Mouse (Mus musculus) G1E (cell line): Measurements from ENCODE around the gene Ing1. TPM values are rescaled to one million over a fixed set of nuclear protein-coding genes. Genes with fewer than 3 reads are reported as not detected.

Experiments used
- ATAC-seq: 2 replicates; pipeline ENCODE4 v1.8.0; 2016; ENCODE audit warnings: mild to moderate bottlenecking; ENCODE audit not compliant: insufficient number of reproducible peaks, poor library complexity, low FRiP score, severe bottlenecking; ENCODE audit errors: extremely low read depth
- DNase-seq: peaks from one replicate; pipeline ENCODE4 v3.0.0; 2012; ENCODE audit warnings: low spot score
- H3K27me3 ChIP-seq: 2 replicates; pipeline ENCODE4 v1.6.1; 2012; ENCODE audit warnings: mild to moderate bottlenecking, low read length, inconsistent platforms; ENCODE audit not compliant: insufficient read depth
- H3K36me3 ChIP-seq: replicated peaks from 2 replicates; pipeline ENCODE3; 2012; ENCODE audit warnings: mild to moderate bottlenecking, inconsistent platforms
- H3K4me1 ChIP-seq: 2 replicates; pipeline ENCODE4 v1.6.1; 2012; ENCODE audit warnings: low read depth, low read length, inconsistent platforms, mixed read lengths; ENCODE audit not compliant: insufficient read depth
- H3K4me3 ChIP-seq: 2 replicates; pipeline ENCODE4 v1.5.1; 2012; ENCODE audit warnings: low read depth, mild to moderate bottlenecking, inconsistent platforms, low read length, moderate library complexity, mixed read lengths
- H3K9me3 ChIP-seq: replicated peaks from 2 replicates; pipeline ENCODE4 v1.6.1; 2012; ENCODE audit warnings: inconsistent platforms
- CTCF ChIP-seq: IDR thresholded peaks from 2 replicates; pipeline ENCODE4 v1.5.1; 2012; ENCODE audit warnings: low read depth, low read length, inconsistent platforms, mixed read lengths
- GATA1 ChIP-seq: IDR thresholded peaks from 2 replicates; pipeline ENCODE4 v1.6.1; 2012; ENCODE audit warnings: borderline replicate concordance, low read length, inconsistent platforms, mixed read lengths
- GATA2 ChIP-seq: IDR thresholded peaks from 2 replicates; pipeline ENCODE4 v1.6.1; 2012; ENCODE audit warnings: low read depth, low read length, inconsistent platforms, borderline replicate concordance
- POLR2AphosphoS5 ChIP-seq: IDR thresholded peaks from 2 replicates; pipeline ENCODE4 v1.6.1; 2012; ENCODE audit warnings: low read depth, low read length, inconsistent platforms; ENCODE audit not compliant: insufficient replicate concordance
- TAL1 ChIP-seq: conservative IDR thresholded peaks from 2 replicates; pipeline ENCODE4 v1.6.1; 2012; ENCODE audit warnings: low read depth, low read length, inconsistent platforms, mixed read lengths
- polyA plus RNA-seq: library from polyadenylated mRNA; stranded (reverse); fragments of >175 nt; gene quantifications from 2 replicates; pipeline ENCODE4 v1.2.3, GENCODE M21; 2012
- total RNA-seq, 2 experiments: library from RNA; stranded (forward) in 1 of 2; stranded (reverse) in 1 of 2; fragments of 200-1000 nt in 1 of 2; fragments of >200 nt in 1 of 2; fragmentation: Nextera tagmentation in 1 of 2; gene quantifications; 2 replicates each; pipeline ENCODE4 v1.2.3; 2014 to 2017

Gene Ing1
- total and polyA plus RNA-seq, 3 experiments = 29.7 to 61.5 (median 45.2) TPM

DNA sequence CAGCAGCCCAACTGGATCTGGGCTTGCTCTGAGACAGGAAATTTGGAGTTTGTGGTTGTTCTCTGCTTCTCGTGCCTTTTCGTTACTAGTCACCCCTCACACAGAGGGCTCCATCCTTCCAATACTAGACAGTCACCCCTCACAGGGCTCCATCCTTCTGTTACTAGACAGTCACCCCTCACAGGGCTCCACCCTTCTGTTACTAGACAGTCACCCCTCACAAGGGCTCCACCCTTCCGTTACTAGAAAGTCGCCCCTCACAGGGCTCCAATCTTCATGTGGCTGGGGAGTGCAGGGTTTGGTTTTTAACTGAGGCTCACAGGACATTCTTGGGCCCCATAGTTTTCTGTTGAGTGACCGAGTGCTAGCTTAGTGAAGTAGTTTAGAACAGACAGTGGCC is 42.1 kb upstream of the Ing1 start:
- peak overlapping the region; percentile 68; the same call in 1 of the 2 replicates for H3K4me3 ChIP-seq
- peaks cover 98% of the 10 kb centered on the region for H3K36me3 ChIP-seq
- TF ChIP-seq TAL1 (no peak), CTCF (no peak), GATA2 (no peak), POLR2AphosphoS5 (no peak), GATA1 (no peak)
- H3K4me1 ChIP-seq = peaks cover 76% of the 10 kb centered on the region
- no peaks in the 10 kb centered on the region for H3K9me3 ChIP-seq
- peak; percentile 87 for ATAC-seq
- peak; percentile 85 for DNase-seq
- no peaks in the 10 kb centered on the region for H3K27me3 ChIP-seq

DNA sequence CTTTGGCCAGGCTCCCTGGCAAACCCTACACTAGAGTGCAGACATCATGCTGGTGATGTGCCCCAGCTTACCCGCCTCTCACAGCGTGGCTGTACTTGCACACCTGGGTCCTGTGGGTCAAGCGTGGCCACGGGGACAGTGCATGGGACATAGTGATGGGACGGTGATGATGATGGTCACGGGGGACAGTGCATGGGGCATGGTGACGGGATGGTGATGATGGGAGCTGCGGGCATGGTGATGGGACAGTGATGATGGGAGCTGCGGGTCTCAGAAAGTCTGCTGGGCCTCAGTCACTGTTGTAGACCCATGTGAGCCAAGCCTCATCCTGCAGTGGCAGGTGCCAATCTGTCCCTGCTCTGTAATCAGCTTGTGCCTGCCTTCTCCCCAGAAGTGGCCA is 39.1 kb upstream of the Ing1 start:
- DNase-seq (no peak), ATAC-seq (no peak)
- TF ChIP-seq GATA2 (no peak), TAL1 (no peak), POLR2AphosphoS5 (no peak), GATA1 (no peak), CTCF (no peak)
- peaks cover 50% of the 10 kb centered on the region for H3K4me1 ChIP-seq
- H3K36me3 ChIP-seq = peaks cover 98% of the 10 kb centered on the region
- H3K4me3 ChIP-seq = no peak overlapping the region
- no peaks in the 10 kb centered on the region for H3K9me3 ChIP-seq
- H3K27me3 ChIP-seq = no peaks in the 10 kb centered on the region

DNA sequence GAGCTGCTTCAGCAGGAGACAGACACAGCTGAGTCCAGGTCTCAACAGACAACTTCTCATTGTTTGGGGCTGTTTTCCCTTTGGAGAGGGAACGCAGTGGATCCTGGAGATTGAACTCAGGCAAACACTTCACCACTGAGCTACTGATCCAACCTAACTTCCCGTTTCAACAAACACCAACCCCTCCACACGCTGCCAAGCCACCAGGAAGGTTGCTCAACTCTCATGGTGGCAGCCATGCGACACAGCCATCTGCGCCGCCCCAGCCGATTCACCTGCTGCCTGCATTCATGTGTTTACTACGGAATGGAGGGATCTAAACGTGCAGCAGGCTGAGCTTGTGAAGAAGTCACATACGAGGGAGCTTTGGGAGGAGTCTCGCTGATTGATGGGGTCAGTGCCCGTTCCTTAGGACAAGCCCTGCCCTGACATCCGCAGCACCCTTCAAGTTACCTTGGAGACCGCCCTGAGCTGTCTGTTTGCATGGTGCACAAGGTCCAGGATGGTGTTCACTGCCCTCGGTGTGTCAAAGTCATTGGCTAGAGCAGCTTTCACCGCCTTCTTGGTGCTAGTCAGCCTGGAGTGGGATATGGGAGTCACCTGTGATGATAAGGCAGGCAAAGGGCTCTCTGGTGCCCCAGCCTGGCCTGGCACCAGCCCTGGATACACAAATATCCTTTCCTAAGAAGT is 37.9 kb upstream of the Ing1 start:
- Histone ChIP-seq H3K4me1 (peaks cover 37% of the 10 kb centered on the region), H3K4me3 (no peak overlapping the region), H3K36me3 (peaks cover 98% of the 10 kb centered on the region), H3K27me3 (no peaks in the 10 kb centered on the region), H3K9me3 (no peaks in the 10 kb centered on the region)
- DNase-seq (no peak), ATAC-seq (no peak)
- TF ChIP-seq TAL1 = no peak
- TF ChIP-seq GATA1 = no peak
- TF ChIP-seq CTCF = no peak

DNA sequence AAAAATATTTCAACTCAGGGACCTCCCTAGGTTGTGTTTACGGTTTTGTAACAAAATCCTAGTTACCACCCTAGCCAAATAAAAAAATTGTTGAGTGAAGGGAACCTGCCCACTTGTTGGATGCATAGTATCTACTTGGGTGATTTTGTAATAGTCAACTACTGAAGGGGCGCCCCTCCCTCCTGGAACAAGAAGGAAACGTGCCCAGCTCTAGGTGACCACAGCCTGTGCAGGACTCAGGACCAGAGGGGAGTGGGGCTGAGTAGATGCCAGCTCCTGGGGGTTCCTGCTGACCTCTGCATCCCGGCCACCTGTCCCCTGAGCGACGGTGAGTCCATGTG is 37.3 kb upstream of the Ing1 start:
- Histone ChIP-seq H3K9me3 (no peaks in the 10 kb centered on the region), H3K4me3 (no peak overlapping the region), H3K4me1 (peaks cover 32% of the 10 kb centered on the region), H3K27me3 (no peaks in the 10 kb centered on the region), H3K36me3 (peaks cover 98% of the 10 kb centered on the region)
- no peak for TF ChIP-seq GATA2
- no peak for TF ChIP-seq TAL1
- no peak for TF ChIP-seq CTCF
- no peak for TF ChIP-seq GATA1
- no peak for TF ChIP-seq POLR2AphosphoS5
- DNase-seq (no peak), ATAC-seq (no peak)

DNA sequence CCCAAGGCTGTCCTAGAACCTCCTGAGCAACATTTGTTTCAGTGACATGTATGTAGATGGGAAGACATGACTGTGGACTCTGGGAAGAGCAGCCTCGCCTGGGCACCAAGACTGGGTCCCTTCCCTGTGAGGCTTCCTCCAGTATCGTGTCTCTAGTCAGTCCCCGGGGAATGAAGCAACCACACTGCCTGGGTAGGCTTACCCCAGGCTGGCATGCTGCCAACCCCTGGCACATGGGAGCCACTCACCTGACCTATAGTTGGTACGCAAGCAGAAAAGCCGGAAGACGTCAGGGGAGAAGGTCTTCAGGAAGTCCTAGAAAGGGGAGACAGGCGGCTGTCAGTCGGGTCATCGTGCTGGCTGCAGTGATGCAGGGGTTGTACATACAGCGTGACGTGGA is 36.7 kb upstream of the Ing1 start:
- no peak for ATAC-seq
- no peak for DNase-seq

DNA sequence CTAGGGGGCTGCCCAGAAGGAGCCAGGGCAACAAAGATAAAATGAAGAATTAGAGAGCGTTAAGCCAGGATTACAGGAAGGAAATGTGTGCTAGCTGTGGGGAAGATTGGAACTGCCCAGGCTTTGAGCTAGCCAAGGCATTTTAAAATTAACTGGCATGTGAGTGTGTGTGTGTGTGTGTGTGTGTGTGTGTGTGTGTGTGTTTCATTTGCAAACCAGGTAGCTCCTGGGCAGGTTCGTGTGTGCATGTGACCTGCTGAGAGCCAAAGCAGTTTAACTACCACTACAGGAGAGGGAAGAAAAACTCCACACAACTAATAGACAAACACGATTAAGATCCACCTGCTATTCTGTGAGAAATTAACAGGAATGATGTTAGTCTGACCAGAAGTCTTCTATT is 32.0 kb upstream of the Ing1 start:
- H3K36me3 ChIP-seq = peaks cover 92% of the 10 kb centered on the region
- TF ChIP-seq GATA1 = no peak
- ATAC-seq (no peak), DNase-seq (no peak)
- H3K4me1 ChIP-seq = peaks cover 8% of the 10 kb centered on the region; the same call in 1 of the 2 replicates
- H3K9me3 ChIP-seq = no peaks in the 10 kb centered on the region
- H3K27me3 ChIP-seq = no peaks in the 10 kb centered on the region
- H3K4me3 ChIP-seq = no peak overlapping the region

More for the DNA sequence above, 36.7 kb upstream of the Ing1 start:
- H3K36me3 ChIP-seq = peaks cover 100% of the 10 kb centered on the region
- H3K27me3 ChIP-seq = no peaks in the 10 kb centered on the region
- TF ChIP-seq TAL1 (no peak), GATA1 (no peak), GATA2 (no peak), CTCF (no peak), POLR2AphosphoS5 (no peak)
- no peak overlapping the region for H3K4me3 ChIP-seq
- H3K4me1 ChIP-seq = peaks cover 26% of the 10 kb centered on the region
- H3K9me3 ChIP-seq = no peaks in the 10 kb centered on the region

DNA sequence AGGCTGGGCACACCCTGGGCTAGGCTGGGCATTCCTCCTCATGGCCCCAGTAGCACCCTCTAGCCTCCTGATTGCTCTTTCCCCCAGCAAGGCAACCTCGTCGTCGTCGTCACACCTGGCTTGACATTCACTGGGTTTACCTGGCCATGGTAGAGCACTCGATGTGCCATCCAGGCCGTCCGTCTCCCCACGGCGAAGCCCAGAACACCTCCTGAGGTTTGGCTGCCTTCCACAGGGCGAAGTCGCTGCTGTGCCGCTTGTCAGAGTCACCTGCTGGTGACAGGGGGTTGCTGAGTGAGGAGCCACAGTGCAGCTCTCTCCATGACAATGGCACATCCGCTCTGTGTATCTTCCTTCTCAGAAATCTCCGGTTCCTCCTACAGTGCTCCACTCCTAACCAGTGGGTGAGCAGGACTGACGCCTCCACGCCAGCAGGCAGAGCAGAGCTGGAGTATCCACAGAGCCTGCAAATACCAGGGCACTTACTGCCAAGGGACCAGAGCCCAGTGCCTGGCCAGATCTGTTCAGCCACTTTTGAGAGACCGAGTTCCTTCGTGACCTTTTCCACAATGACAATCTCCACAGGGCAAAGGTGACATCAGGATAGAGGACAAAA is 25.1 kb upstream of the Ing1 start:
- TF ChIP-seq TAL1 = no peak
- no peak for TF ChIP-seq CTCF
- no peak for TF ChIP-seq GATA2
- TF ChIP-seq GATA1 = no peak
- TF ChIP-seq POLR2AphosphoS5 = no peak
- Histone ChIP-seq H3K27me3 (no peaks in the 10 kb centered on the region), H3K36me3 (peaks cover 82% of the 10 kb centered on the region), H3K4me1 (peaks cover 3% of the 10 kb centered on the region; the same call in 1 of the 2 replicates), H3K4me3 (no peak overlapping the region), H3K9me3 (no peaks in the 10 kb centered on the region)
- no peak for DNase-seq
- no peak for ATAC-seq
